Mouse (Mus musculus) MEL (cell line): Measurements from ENCODE around the gene Pum1.

Experiments used
- CTCF ChIP-seq, 3 experiments: IDR thresholded peaks in 2 of 3; conservative IDR thresholded peaks in 1 of 3; 2 replicates each; pipeline ENCODE4 v1.5.1; 2011 to 2012; ENCODE audit warnings: low read length in 3 of 3, low read depth in 2 of 3, mild to moderate bottlenecking in 2 of 3, improper control_type of control experiment in 1 of 3, inconsistent platforms in 1 of 3, mixed read lengths in 1 of 3, moderate library complexity in 1 of 3; ENCODE audit not compliant: control insufficient read depth in 1 of 3, insufficient read depth in 1 of 3, poor library complexity in 1 of 3, severe bottlenecking in 1 of 3
- E2F4 ChIP-seq: IDR thresholded peaks from 2 replicates; pipeline ENCODE4 v1.6.1; 2011; ENCODE audit warnings: low read depth, low read length, improper control_type of control experiment, borderline replicate concordance
- ELF1 ChIP-seq: IDR thresholded peaks from 2 replicates; pipeline ENCODE4 v1.6.1; 2014; ENCODE audit warnings: low read depth, mild to moderate bottlenecking, inconsistent platforms, low read length, improper control_type of control experiment, moderate library complexity
- MYC ChIP-seq: IDR thresholded peaks from 2 replicates; pipeline ENCODE4 v1.6.1; 2011; ENCODE audit warnings: low read depth, mild to moderate bottlenecking, low read length, improper control_type of control experiment, moderate library complexity
- POLR2A ChIP-seq, 2 experiments: IDR thresholded peaks; 2 replicates each; pipeline ENCODE4 v1.6.1; 2011 to 2012; ENCODE audit warnings: low read length in 2 of 2, mild to moderate bottlenecking in 2 of 2, control low read depth in 1 of 2, improper control_type of control experiment in 1 of 2, low read depth in 1 of 2, moderate library complexity in 1 of 2; ENCODE audit not compliant: control insufficient read depth in 1 of 2, insufficient read depth in 1 of 2, poor library complexity in 1 of 2
- UBTF ChIP-seq: IDR thresholded peaks from 2 replicates; pipeline ENCODE4 v1.6.1; 2012; ENCODE audit warnings: low read depth, mild to moderate bottlenecking, inconsistent platforms, low read length, improper control_type of control experiment, moderate library complexity, borderline replicate concordance; ENCODE audit not compliant: insufficient read depth
- ZNF384 ChIP-seq: IDR thresholded peaks from 2 replicates; pipeline ENCODE4 v1.6.1; 2012; ENCODE audit warnings: low read depth, mild to moderate bottlenecking, inconsistent platforms, low read length, improper control_type of control experiment

DNA sequence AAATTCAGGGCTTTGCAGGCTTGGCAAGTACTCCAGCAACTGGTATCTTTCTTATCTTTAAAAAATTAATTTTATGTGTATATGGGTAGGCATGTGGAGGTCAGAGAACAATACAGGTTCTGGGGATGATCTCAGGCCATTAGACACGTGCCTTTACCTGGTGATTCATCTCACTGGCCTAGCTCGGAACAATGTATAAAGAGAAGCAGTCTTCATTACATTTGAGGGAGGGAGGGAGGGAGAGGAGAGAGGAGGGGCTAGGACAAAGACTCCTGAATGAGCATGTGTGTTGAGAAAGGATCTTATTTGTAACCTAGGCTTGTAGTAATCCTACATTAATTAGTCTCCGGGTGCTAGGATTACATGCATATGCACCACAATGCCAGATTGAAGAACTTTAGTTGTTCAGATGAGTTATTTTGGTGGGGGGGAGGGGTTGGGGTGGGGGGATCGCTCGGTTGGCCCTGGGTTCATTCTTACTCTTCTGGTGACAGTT is 48.3 kb downstream of the Pum1 start:
- no peak for TF ChIP-seq UBTF
- no peak for TF ChIP-seq CTCF (IDR thresholded peaks at IDR 0.05 in 2 of 3, conservative IDR thresholded peaks at IDR 0.05 in 1 of 3; ENCODE audit: control insufficient read depth in 1 of 3, insufficient read depth in 1 of 3, low read depth in 2 of 3, low read length in 3 of 3, poor library complexity in 1 of 3, severe bottlenecking in 1 of 3)
- no peak for TF ChIP-seq POLR2A (IDR thresholded peaks at IDR 0.05; ENCODE audit: control insufficient read depth in 1 of 2, insufficient read depth in 1 of 2, low read depth in 1 of 2, low read length in 2 of 2, poor library complexity in 1 of 2)
- no peak for TF ChIP-seq ELF1
- TF ChIP-seq MYC: no peak
- no peak for TF ChIP-seq E2F4
- TF ChIP-seq ZNF384: no peak
